Comparison of ENCODE assay signal across 12 mouse cellular contexts in genomic region chr3:51495646-51496045, GRCm38 (mm10).
"Had no signal": no experiment of that assay in that cellular context is flagged by ENCODE, and none has a peak within 500 bp of the region (broad histone marks: within the 10 kb centered on the region; RNA-seq: fewer than 3 reads in every experiment).

No protein-coding gene starts in this region.

- H3K27me3 ChIP-seq: limb, embryonic 12.5 days; liver, embryonic 13.5 days; midbrain, embryonic 15.5 days; stomach, embryonic 15.5 days had no signal

- H3K27ac ChIP-seq: limb, embryonic 12.5 days; liver, embryonic 13.5 days; midbrain, embryonic 10.5 days; midbrain, embryonic 15.5 days had no signal

- ATAC-seq: liver, postnatal 0 days; lung, postnatal 0 days; midbrain, embryonic 15.5 days had no signal

- DNase-seq: kidney, adult 11 months; kidney, postnatal 25 days; liver; liver, embryonic 13.5 days; liver, postnatal 0 days; lung, postnatal 4 days; right cerebral cortex, postnatal 14 days had no signal

- H3K4me2 ChIP-seq: limb, embryonic 12.5 days; liver, embryonic 13.5 days; midbrain, embryonic 15.5 days; stomach, embryonic 15.5 days had no signal

- H3K4me3 ChIP-seq: limb, embryonic 12.5 days; liver, embryonic 13.5 days; midbrain, embryonic 10.5 days; midbrain, embryonic 15.5 days; stomach, embryonic 15.5 days had no signal

- H3K4me1 ChIP-seq: limb, embryonic 12.5 days; liver, embryonic 13.5 days; midbrain, embryonic 10.5 days; midbrain, embryonic 15.5 days had no signal

- H3K9ac ChIP-seq: limb, embryonic 12.5 days; liver, embryonic 13.5 days; liver, postnatal 0 days; midbrain, embryonic 15.5 days; stomach, embryonic 15.5 days had no signal

- H3K9me3 ChIP-seq: limb, embryonic 12.5 days; liver, embryonic 13.5 days; midbrain, embryonic 10.5 days; midbrain, embryonic 15.5 days; stomach, embryonic 15.5 days had no signal
